Mouse (Mus musculus) layer of hippocampus, adult 11-12 months (tissue): ENCODE data around the gene Ddx42.
"Not testable (repeated sequence)": the region's sequence is repeated elsewhere in the genome, so short reads cannot be mapped to it uniquely, and the experiment has no call there.

Source experiments
- DNase-seq: peaks from one replicate; pipeline ENCODE4 v3.0.0; 2022; ENCODE audit warnings: low spot score

The Ddx42 gene

GRCm38 (mm10) chr11:106201337-106202122, 15.2 kb upstream of the Ddx42 start:
- no peak for DNase-seq

- no peak for DNase-seq
These were observed 14.6 kb upstream of the Ddx42 start, which contains the start of gene Strada for GRCm38 (mm10) chr11:106202123-106202465. Gene Strada (minus strand): TSS chr11:106202168.

- DNase-seq, result no peak
These were observed 4.0 kb upstream of the Ddx42 start for GRCm38 (mm10) chr11:106212771-106213170.

GRCm38 (mm10) chr11:106214856-106215255, 1.9 kb upstream of the Ddx42 start:
- no peak for DNase-seq

GRCm38 (mm10) chr11:106215450-106215859, 1.3 kb upstream of the Ddx42 start:
- DNase-seq, result no peak

- DNase-seq, result peak; percentile 97
These were observed 598 bp upstream of the Ddx42 start, which contains the start of gene Ccdc47 for GRCm38 (mm10) chr11:106215927-106216729. Gene Ccdc47 (minus strand): TSS chr11:106216344.

- no peak for DNase-seq
These were observed 3.9 kb downstream of the Ddx42 start for GRCm38 (mm10) chr11:106220603-106221002.

- not testable (repeated sequence) for DNase-seq
These were observed 17.3 kb downstream of the Ddx42 start for GRCm38 (mm10) chr11:106233978-106234377.

- DNase-seq, result no peak
These were observed 30.1 kb downstream of the Ddx42 start for GRCm38 (mm10) chr11:106246834-106247233.

GRCm38 (mm10) chr11:106249326-106249725, 32.6 kb downstream of the Ddx42 start:
- DNase-seq, result peak; percentile 2

- DNase-seq, result peak; percentile 5
These were observed 38.0 kb downstream of the Ddx42 start for GRCm38 (mm10) chr11:106254767-106255166.

GRCm38 (mm10) chr11:106255174-106255573, 38.4 kb downstream of the Ddx42 start:
- peak; percentile 10 for DNase-seq

GRCm38 (mm10) chr11:106255685-106256451, 39.1 kb downstream of the Ddx42 start, which contains the start of the genes Ftsj3 and Psmc5:
Gene Ftsj3 (minus strand): TSS chr11:106256079.
Gene Psmc5 (plus strand): TSS chr11:106256154.
- DNase-seq, result peak; percentile 98

- peak; percentile 25 for DNase-seq
These were observed 40.0 kb downstream of the Ddx42 start for GRCm38 (mm10) chr11:106256775-106257174.

- DNase-seq, result no peak
These were observed 44.2 kb downstream of the Ddx42 start for GRCm38 (mm10) chr11:106260826-106261450.

- no peak for DNase-seq
These were observed 47.2 kb downstream of the Ddx42 start for GRCm38 (mm10) chr11:106263963-106264362.

- no peak for DNase-seq
These were observed 48.3 kb downstream of the Ddx42 start for GRCm38 (mm10) chr11:106264988-106265387.

GRCm38 (mm10) chr11:106265570-106265969, 48.8 kb downstream of the Ddx42 start:
- no peak for DNase-seq

GRCm38 (mm10) chr11:106266431-106266830, 49.7 kb downstream of the Ddx42 start:
- no peak for DNase-seq

GRCm38 (mm10) chr11:106267311-106267852, 50.7 kb downstream of the Ddx42 start:
- DNase-seq, result no peak

- DNase-seq, result no peak
These were observed 51.1 kb downstream of the Ddx42 start for GRCm38 (mm10) chr11:106267871-106268270.
